7 mouse cellular contexts compared by ENCODE assay signal in the genomic region with DNA sequence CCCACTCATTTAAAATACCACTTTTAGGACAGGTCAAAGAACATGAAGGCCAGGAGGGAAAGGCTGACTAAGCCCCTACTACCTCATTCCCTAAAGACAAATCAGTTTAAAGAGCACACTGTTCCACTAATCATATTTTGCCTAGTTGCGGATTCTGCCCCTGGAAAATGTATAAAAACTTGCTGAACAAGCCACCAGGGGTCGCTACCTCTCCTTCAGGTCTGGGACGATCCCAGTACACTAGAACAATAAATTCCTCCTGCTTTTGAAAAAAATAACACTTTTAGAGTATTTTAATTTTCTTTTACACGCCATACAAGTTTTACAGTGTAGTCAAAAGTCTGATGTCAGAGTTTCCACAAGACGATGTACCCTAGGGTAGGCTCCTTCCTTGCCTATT.
A peak's percentile ranks its signal among the peaks of the same experiment; 100 is the strongest.
DNase-seq lines count a peak whose midpoint lies in the region; ATAC-seq lines count a peak whose summit lies in the region.

No protein-coding gene starts in this region.

- peak; percentile 68 for ATAC-seq in megakaryocyte progenitor cell, adult 5-6 weeks (replicated peaks; ENCODE audit: poor library complexity)

- intact Hi-C loops in heart, postnatal 25 days (cut with DNase I), result loop anchor here (2.0 kb wide), 1 partner anchor 34 kb away; no protein-coding TSS in a partner anchor

- DNase-seq in heart, postnatal 4 days, result peak; percentile 26
- no peak for DNase-seq in heart, postnatal 25 days (ENCODE audit: low spot score)
- DNase-seq in right cerebral cortex, postnatal 14 days, result peak; percentile 11
- DNase-seq in right cerebral cortex, adult 18-20 months, result no peak
- peak; percentile 12 for DNase-seq in adipocyte (ENCODE audit: low spot score)
- no peak for DNase-seq in urinary bladder, postnatal 36 days (ENCODE audit: low spot score in 2 of 2)

Comparison
In these comparisons a context has a peak if more than half of its experiments do, and no peak if none do; other contexts are left out.
1. DNase-seq: peak in heart, postnatal 4 days (single experiment), right cerebral cortex, postnatal 14 days (single experiment) and adipocyte (single experiment); none in heart, postnatal 25 days (single experiment), right cerebral cortex, adult 18-20 months (single experiment) and urinary bladder, postnatal 36 days (0 of 2).